In genomic region chr7:118297613-118298012, GRCm38 (mm10) we compare ENCODE assay signal across 8 mouse cellular contexts. TPM values are rescaled to one million over a fixed set of nuclear protein-coding genes. Genes with fewer than 3 reads are reported as not detected.
DNase-seq lines count a peak whose midpoint lies in the region; ATAC-seq lines count a peak whose summit lies in the region.

No protein-coding gene starts in this region.

- ATAC-seq in megakaryocyte-erythroid progenitor cell, adult 5-6 weeks (replicated peaks; ENCODE audit: low FRiP score, low TSS enrichment, poor library complexity, severe bottlenecking): peak; percentile 87

- DNase-seq in NIH3T3 (ENCODE audit: low read depth): peak; percentile 92
- peak; percentile 95 to 97 for DNase-seq in cerebellum, postnatal 14 days
- DNase-seq in gastrocnemius, adult 18-20 months (ENCODE audit: low spot score): peak; percentile 83
- peak; percentile 73 for DNase-seq in hindlimb bud, embryonic 11.5 days (ENCODE audit: extremely low spot score, low read depth, low spot score)
- DNase-seq in left cerebral cortex, adult 8-10 months (ENCODE audit: low spot score in 2 of 2): peak; percentile 48 to 74
- DNase-seq in right cerebral cortex, postnatal 25 days: peak; percentile 79
- peak; percentile 62 to 78 for DNase-seq in urinary bladder, postnatal 36 days (ENCODE audit: low spot score in 2 of 2)

RNA-seq across cellular contexts. Expression of gene Smg1, which starts 54.1 kb away (rescaled TPM):
- total RNA-seq in gastrocnemius, adult 18-20 months (2021): 10 to 100 TPM; 19.5 to 23.6 TPM
- total RNA-seq in left cerebral cortex, adult 8-10 months (2022): 10 to 100 TPM; 61.6 to 80.7 (median 69.0) TPM
- 61.5 and 75.3 TPM in 2 replicates for total RNA-seq in megakaryocyte-erythroid progenitor cell, adult 5-6 weeks (2014; fragmentation: Nextera tagmentation)
- 34.4 and 52.1 TPM in 2 replicates for total RNA-seq in megakaryocyte-erythroid progenitor cell, adult 5-6 weeks (2017)

Comparison
In these comparisons a context has a peak if more than half of its experiments do, and no peak if none do; other contexts are left out.
1. Peak in every context shown above with its lines: DNase-seq and ATAC-seq.